Mouse (Mus musculus): ENCODE results near the gene Alox12.

Alox12 gene

DNA sequence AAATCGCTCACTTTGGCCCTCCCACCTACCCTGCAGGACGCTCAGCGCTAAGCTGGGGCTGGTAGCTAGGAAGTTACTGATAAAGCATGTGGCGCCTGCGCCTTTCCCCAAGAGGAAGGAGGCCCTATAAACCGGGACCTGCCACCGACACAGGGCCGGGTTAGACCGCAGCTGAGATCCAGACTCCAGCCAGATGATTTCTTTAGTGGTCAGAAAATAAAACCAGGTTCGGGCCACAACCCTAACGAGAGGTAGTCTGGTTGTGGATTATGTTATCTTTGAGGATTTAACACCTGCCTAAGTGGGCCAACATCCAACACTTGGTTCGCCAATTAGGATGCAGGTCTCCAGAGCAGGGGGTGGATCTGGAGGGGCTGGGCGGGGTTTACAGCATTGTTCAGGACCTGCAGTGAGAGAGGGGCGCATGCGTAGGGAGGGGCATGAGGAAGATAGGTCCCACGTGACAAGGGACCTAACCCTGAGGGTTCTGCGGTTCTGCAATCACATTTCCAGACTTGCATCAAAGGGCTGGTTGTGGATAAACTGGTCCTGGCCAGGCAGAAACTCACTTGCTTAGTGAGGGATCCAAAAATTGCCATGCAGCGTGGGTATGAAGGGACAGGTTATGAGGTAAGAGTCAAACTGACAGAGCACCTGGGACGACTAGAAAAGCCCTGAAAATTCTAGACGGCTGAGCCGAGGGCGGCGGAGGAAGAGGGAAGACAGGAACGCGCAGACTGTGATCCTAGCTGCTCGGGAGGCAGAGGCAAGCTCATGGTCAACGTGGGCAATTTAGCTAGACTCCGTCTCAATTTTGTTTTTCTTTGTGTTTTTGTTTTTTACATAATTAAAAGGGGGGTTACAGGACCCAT, 34.2 kb downstream of the Alox12 start, which contains the start of gene Slc16a13:
Gene Slc16a13, minus strand, starts transcription at position 334 of the 872 bp plus-strand sequence.
- peak; percentile 95 to 97 for DNase-seq (ENCODE audit: low spot score in 2 of 2)

DNA sequence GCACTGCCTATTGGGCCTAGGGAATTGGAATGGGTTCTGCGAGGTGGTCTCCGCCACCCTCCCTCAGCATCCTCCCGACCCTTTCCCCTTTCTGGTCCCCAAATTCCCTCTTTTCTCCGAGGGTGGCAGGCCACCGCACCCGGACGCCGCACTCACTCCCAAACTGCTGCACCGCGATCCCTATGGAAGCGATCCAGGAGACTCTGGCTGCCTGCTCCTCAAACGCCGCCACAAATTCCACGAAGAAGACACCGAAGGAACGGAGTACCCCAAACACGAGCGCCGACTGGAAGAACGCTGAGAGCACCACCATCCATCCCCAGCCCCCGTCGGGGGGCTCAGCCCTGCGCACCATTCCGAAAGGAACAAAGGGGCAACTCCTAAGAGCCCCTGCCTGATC, 34.8 kb downstream of the Alox12 start:
- no peak for DNase-seq (ENCODE audit: low spot score in 2 of 2)

DNA sequence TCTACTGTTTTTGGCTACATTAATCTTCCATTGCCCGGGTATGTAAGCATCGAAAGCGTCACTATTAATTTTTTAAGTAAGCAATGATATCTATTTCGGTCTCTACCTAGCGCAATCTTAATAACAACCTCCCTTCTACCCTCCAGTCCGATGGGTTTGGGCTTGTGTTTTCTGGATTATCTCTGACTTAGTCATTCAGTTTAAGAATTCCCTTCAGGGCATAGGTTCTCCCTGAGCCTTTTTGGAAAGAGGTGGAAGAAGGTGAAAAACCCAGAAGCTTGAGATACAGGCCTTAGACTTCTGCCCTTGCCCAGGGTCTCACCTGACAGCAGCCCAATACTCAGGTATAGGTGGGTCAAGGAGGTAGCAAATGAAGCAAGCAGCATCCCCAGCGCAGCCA, 35.3 kb downstream of the Alox12 start:
- no peak for DNase-seq (ENCODE audit: low spot score in 2 of 2)

DNA sequence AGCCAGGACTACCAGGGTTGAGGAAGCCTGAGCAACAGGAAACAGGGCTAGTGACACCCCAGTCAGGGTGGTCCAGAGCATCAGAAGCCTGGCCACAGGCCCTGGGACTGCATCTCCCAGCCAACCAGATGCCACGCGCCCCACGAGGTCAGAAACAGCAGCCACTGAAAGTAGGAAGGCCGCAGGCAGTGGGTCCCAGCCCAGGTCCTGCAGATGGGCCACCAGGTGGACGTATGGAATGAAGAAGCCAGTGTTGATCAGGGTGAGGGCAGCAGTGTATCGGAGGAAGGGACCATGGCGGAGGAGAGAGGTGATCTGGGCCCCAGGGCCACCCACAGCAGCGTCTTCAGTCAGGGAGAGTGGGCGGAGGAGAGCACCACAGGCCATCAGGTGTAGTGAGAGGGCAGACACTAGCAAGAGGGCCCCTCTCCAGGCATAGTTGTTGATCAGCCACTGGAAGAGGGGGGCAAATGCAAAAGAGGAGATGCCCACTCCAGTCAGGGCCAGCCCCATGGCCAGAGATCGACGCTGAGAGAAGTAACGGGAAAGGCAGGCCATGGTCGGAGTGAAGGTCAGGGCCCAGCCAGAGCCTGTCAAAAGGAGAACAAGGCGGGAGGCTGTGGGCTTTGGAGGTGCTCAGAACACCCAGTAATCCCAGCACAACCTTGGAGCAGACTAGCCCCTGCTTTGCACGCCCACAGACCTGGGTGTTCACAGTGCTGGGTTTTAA, 36.2 kb downstream of the Alox12 start:
- DNase-seq (ENCODE audit: low spot score in 2 of 2): no peak

DNA sequence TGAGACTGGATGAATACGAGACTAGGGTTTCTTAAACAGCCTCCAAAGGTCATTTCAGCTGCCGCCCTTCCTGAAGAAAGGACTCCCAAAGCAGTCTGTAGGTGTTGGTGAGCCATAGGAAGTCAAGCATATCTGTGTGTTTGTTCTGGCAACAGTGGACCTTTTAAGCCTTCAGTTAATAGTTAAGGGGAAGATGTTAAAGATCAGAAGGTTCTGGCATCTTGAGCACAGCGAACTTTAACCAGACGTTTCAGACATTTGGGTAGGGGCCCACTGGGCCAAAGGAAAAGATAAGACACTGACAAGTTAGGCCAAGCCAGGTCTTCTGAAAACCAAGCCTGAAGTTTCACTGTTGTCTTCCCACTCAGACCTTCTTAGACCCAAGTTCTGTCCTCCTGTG, 37.1 kb downstream of the Alox12 start:
- DNase-seq (ENCODE audit: low spot score in 2 of 2): no peak

DNA sequence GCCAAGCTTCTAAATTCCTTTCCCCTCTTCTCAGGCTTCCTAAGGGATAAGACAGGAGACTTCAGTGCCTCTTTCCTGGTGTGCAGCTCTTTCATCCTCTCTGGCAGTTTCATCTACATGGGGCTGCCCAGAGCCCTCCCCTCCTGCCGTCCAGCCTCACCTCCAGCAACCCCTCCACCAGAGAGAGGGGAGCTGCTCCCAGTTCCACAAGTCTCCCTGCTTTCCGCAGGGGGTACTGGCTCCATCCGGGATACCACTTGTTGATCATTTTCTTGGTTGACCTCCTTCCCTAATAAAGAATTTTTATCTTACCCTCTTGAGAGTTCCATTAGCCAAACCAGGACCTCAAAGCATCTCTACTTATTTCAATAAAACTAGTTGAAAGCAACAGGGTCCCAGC, 39.0 kb downstream of the Alox12 start:
- no peak for DNase-seq (ENCODE audit: low spot score in 2 of 2)

DNA sequence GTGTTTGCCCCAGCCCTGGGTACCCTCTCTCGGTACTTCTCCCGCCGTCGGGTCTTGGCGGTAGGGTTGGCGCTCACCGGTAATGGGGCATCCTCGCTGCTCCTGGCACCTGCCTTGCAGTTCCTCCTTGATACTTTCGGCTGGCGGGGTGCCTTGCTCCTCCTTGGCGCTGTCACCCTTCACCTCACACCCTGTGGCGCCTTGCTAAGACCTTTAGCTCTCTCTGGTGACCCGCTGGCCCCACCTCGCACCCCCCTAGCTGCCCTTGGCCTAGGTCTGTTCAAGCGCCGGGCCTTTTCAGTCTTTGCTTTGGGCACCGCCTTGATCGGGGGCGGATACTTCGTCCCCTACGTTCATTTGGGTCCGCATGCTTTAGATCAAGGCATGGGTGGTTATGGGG, 39.9 kb downstream of the Alox12 start:
- no peak for DNase-seq (ENCODE audit: low spot score in 2 of 2)

DNA sequence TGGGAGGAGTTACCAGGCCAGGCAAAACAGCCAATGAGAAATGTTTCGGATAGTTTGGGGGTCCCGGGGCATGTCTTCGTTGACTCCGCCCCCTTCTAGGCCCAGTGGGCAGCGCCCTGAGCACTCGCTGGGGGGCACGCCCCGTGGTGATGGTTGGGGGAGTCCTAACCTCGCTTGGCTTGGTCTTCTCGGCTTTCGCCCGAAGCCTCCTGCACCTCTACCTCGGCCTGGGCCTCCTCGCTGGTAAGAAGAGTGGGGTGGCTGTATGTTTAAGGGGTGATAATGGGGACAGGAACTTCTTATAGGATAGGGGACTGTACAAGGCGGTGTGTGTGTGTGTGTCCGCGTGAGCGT, 40.3 kb downstream of the Alox12 start:
- DNase-seq (ENCODE audit: low spot score in 2 of 2): no peak

DNA sequence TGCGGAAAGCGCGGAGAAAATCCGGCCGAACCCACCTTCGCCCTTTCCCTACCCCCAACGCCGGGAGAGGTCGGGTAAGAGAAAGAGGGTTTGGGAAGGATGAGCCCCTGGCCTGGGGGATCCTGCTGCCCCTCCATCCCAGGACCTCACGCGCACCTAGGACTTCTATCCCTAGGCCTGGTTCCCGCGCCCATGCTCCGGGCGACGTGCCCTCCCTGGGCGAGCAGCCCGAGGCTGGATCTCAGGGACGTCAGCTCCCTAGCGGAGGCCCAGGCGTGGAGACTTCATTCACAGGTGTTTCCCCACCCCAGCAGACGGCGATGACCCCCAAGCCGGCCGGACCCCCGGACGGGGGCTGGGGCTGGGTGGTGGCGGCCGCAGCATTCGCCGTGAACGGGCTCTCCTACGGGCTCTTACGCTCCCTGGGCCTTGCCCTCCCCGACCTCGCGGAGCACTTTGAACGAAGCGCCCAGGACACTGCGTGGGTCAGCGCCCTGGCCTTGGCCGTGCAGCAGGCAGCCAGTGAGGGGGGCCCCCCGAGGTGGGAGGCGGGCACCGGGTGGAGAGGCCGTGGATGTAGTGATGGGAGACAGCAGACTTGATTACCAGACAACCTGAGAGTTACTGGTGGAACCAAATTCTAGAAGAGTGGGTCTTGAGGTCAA, 40.8 kb downstream of the Alox12 start:
- DNase-seq (ENCODE audit: low spot score in 2 of 2): peak in 1 of 2 experiments; percentile 25

DNA sequence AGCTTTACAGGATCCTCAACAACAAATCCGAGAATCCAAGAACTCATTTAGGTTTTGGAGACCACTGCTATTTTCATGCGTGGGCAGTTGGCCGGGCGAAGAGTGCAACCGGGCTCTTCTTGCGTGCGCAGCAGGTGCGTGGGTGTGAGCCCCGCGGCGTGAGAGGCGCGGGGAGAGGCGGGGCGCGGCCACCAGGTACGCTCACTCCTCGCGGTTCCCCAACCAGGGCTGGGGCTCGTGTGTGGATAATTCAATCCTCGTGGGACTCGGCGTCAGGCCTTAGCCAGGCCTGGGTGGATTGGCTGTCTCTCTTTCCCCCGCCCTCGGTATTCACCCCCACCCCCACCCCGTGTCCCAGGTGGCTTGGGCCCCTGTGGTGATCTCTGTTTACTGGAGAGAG, 41.4 kb downstream of the Alox12 start:
- DNase-seq (ENCODE audit: low spot score in 2 of 2): no peak

DNA sequence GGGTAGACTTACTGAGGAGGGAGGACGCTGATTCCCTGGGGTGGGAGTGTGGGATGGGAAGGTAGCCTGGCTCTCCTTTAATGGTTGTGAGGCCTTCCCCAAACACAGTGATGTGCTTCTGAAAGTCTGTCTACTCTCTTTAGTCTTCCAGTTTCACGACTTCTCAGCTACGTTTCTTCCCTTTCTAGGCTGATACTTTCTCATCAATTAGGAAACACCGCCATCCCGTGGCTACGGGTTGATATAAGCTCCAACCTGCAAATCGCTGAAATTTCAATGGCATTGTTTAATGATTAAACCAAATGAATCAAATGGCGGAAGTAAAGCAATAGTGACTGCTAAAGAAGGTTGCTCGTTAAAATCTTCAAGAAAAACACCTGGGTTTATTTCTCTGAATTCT, 42.3 kb downstream of the Alox12 start:
- DNase-seq (ENCODE audit: low spot score in 2 of 2): peak; percentile 45 to 67

DNA sequence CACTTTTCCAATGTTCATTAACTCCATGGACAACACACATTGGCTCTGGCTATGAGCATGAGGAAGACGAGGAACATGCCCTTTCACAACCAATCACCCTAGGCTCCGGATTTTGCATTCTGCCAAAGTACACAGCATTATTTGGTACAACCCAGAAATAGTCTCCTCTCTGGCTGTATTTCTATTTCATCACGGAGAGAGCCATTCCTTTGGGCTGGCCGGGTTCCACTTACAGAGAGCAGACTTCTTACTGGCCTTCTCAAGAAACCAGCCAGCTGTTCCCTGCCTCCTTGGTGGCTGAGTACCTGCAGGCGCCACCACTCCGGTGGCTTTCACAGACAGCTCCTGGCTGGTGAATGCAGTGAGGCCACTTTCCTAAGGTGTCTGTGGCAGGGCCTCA, 42.7 kb downstream of the Alox12 start, which contains the start of gene Slc16a11:
Gene Slc16a11, plus strand, starts transcription at position 330 of the 400 bp plus-strand sequence.
- peak in 1 of 2 experiments; percentile 25 for DNase-seq (ENCODE audit: low spot score in 2 of 2)

DNA sequence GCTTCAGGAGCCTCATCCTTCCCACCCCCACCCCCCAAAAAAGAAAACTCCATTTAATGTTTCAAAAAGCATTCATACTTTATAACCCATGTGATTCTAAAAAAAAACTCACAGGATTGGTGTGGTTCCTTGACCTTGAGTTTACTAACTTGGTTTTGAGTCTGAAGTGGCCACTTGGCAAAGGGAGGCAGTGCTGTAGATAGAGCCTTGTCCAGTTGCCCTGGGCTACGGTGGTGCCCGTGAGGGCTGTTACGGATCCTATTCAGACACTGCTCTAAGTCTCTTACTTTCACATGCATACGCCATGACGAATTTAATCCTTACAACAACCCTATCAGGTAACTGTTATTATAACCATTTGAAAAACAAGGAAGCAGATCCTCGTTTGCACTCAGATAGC, 43.2 kb downstream of the Alox12 start:
- DNase-seq (ENCODE audit: low spot score in 2 of 2): no peak

DNA sequence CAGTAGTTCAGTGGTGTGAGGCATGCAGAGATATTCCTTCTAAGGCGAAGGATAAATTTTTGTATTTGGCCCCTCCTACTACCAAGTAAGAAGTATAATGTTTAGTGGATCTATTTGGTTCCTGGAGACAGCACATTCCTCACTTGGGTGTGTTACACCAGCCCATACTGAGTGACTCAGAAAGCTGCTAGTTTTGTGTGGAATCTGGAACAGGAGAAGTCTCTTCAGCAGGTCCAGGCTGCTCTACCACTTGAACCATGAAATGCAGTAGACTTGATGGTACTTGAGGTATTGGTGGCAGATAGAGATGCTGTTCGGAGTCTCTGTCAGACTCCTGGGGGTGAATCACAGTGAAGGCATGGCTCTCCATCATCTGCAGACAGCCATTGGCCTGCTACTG, 44.5 kb downstream of the Alox12 start:
- no peak for DNase-seq (ENCODE audit: low spot score in 2 of 2)

DNA sequence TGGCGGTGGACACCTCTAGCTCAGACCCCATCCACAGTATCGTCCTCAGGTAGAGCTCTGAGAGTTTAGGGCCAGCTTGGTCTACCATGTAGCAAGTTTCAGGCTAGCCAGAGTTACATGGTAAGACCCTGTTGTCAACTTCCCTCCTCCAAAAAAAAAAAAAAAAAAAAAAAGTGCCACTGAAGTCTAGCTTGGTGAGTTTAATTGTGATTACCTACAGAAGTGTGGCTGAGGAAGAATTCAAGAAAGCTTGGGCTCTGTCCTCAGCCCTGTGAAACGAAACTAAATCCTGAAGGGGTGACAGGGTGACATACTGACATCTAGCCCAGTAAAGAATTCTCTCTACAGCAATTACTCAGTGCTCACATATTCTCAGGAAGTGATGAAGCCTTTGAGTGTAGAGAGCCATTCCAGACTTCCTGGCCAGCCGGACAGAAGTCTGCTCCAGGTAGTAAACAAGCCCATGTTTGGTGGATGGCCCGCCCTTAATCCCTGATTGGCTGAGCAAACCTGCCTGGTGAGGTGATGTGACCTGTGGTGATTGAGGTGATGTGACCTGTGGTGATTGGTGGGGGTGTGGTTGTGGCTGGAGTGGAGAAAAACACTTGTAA, 46.3 kb downstream of the Alox12 start:
- DNase-seq (ENCODE audit: low spot score in 2 of 2): no peak

DNA sequence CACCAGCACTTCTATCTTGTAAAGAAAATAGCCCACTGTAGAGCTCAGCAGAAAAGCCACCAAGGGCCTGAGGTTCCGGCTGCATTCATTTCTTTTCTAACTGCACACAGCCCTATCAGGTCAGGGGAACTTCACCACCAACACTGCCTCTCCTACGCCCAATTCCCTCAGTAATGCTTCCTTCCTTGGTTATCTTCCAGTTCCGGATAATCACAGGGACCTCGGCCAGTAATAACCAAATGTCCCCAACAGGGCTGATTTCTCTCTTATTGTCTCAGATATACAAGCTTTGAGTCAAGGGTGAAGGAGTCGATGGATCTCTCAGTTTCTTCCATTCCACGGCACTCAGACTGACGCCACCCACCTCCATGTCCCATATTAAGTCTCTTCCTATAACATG, 47.9 kb downstream of the Alox12 start:
- DNase-seq (ENCODE audit: low spot score in 2 of 2): peak in 1 of 2 experiments; percentile 31

DNA sequence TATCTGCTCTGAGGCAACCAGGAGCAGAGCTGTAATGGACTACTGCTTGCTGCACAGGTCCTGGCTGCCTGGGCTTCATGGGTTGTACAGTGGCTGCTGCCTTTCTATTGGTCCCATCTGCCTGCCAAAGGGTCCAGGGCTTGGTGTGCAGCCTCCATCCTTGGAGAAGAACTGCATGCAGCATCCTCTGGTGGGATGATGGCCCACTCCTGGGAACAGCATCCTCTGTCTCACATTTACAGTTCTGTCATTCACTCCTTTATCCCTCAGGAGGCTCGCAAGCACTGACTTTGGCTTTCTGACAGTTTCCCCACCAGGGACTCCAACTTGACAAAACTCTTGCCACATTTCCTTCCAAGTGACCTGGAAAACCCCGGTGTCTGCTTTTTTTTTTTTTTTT, 48.4 kb downstream of the Alox12 start:
- no peak for DNase-seq (ENCODE audit: low spot score in 2 of 2)

DNA sequence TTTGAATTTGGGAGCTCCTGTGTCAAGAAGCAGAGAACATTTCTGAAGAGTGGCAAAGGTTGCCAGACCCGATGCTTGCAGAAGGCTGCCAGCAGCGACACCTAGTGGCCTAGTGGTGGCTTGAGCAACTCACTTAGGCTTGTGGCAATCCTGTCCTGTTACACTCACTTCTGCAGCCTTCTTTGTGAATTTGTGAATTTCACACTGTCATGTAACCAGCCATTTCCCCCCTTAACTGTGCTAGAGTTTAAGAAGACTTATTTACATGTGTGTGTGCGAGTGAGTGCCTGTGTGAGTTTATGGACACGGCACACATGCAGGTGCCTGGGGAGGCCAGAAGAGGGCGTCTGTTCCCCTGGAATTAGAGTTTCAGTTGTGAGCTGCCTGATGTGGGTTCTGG, 53.5 kb downstream of the Alox12 start:
- peak; percentile 36 to 68 for DNase-seq (ENCODE audit: low spot score in 2 of 2)

DNA sequence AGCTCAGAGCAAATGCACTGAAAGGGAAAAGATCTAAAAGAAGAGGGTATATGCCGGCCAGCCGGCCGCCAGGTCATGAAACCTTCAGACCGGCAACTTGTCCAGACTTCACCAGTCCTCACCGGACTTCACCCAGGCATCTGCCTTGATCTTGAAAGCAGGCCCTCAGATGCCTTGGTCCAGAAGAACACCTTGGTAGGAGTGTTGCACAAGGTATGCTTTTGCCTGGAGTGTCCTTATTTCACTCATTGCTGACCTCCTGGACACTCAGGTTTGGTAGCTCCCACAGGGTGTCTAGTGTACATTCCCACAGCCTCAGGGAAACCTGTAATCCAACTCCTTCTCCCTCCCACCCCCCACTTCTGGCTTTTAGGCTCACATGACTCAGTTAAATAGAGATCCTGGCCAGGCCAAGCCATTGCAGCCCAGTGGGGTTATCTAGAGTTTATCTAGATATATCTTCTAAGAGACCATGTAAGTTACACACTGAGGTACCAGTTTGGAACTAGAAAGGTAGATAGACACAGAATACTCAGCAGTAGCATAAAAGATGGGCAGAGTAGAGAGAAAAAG, 55.0 kb downstream of the Alox12 start:
- no peak for DNase-seq (ENCODE audit: low spot score in 2 of 2)

DNA sequence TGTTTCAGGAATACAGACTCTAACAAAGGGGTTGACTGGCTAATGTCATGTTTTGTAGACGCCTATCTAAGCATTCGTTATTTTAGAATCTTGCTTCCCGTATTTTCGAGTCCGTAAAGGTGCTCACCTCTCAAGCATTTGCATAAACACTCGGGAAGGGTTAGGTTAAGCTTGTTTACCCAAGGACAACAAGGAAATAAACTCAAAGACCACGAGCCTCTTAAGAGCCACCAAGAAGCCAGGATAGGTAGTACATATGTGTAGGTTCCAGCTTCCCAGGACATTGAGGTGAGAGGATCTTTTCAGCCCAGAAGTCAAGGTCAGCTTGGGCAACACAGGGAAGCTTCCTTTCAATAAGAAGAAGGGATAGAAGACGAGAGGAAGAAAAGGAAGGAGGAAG, 56.0 kb downstream of the Alox12 start:
- DNase-seq (ENCODE audit: low spot score in 2 of 2): no peak

DNA sequence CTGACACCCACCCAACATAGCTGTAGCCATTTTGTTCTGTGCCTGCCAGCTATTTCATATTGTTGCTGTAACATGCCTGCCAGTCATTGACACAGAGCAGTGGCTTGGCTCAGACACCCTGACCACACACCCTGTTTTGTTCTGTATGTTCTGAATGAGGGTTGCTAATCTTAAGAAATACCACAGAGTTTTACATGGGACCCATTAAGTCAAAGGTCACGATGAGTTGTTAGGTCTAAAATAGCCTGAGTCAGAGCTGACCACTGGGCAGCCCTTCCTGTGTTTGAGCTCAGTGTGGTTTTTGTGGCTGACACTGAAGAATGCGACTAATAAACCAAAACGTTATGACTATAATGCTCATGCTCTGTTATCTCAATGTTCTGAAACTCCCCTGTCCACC, 56.8 kb downstream of the Alox12 start:
- DNase-seq (ENCODE audit: low spot score in 2 of 2): no peak
